Mouse (Mus musculus) cerebellum, adult (tissue): ENCODE results near the gene Igsf8.

ENCODE experiments used
- ATAC-seq: cut with Nextera tagmentation; 2 replicates; pipeline ENCODE4 v1.9.2; 2017; ENCODE audit warnings: mild to moderate bottlenecking, moderate library complexity, mixed read lengths; ENCODE audit not compliant: insufficient number of reproducible peaks, low FRiP score, low TSS enrichment

Igsf8 gene

GRCm38 (mm10) chr1:172300247-172300646 lies 38.8 kb downstream of the Igsf8 start:
- no peak for ATAC-seq

GRCm38 (mm10) chr1:172301180-172301579 lies 39.7 kb downstream of the Igsf8 start:
- no peak for ATAC-seq

DNA sequence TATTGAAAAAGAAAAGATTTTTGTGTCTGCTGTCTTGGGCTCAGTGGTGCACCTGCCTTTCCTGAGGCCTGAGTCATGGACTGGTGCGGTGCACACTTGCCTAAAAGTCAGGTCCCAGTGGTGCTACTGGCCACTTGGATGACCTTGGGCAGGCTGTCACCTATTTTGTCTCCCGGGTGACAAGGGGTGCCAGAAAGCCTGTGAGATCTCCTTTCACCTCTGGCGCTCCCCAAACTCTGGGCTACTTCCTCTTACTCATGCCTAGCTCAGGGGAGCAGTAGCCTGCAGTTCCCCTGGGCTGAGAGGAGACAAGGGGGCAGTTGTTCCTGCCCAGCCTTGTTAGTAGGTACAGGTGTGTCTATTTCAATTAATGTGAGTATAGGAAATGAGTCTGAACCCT lies 40.9 kb downstream of the Igsf8 start:
- no peak for ATAC-seq

DNA sequence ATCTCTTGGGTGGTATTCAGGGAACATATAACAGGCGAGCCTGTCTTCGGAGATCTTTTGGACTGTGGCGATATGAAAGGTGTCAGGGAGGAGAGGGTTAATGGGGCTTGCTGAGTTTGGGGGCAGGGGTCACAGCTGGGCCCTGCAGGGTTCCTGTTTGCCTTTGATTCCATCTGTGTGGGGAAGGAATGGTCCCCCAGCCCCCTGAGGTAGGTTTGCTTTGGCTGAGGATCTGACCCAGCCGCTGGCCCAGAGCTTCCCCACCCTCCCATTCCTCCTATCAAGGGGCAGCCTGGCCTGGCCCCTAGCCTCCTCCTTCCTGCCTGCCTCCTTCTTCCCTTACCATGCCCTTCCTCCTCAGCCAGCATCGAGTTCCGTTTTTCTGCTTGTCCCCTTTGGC lies 41.4 kb downstream of the Igsf8 start:
- ATAC-seq, result no peak

DNA sequence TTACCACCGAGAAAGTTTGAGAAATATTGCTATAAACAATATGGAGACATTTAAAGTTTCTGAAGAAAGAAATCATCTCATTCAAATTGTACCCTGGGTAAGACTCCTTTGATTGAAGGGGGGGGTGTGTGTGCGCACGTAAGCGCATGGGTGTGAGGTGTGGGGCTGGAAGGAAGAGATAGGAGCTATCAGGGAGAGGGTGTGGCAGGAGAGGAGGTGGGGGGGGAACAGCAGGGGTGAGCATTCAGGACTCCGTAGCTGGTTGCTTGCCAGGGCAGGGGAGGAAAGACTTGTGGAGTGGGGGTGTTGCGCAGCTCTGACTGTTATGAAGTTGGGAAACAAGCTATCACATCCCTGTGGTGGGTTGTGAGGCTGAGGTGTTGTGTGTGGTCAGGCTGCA lies 43.0 kb downstream of the Igsf8 start:
- no peak for ATAC-seq

GRCm38 (mm10) chr1:172305153-172305552 lies 43.7 kb downstream of the Igsf8 start:
- no peak for ATAC-seq

GRCm38 (mm10) chr1:172305635-172306034 lies 44.2 kb downstream of the Igsf8 start:
- no peak for ATAC-seq

- ATAC-seq, result no peak
Measured at GRCm38 (mm10) chr1:172306196-172306595, 44.8 kb downstream of the Igsf8 start.

DNA sequence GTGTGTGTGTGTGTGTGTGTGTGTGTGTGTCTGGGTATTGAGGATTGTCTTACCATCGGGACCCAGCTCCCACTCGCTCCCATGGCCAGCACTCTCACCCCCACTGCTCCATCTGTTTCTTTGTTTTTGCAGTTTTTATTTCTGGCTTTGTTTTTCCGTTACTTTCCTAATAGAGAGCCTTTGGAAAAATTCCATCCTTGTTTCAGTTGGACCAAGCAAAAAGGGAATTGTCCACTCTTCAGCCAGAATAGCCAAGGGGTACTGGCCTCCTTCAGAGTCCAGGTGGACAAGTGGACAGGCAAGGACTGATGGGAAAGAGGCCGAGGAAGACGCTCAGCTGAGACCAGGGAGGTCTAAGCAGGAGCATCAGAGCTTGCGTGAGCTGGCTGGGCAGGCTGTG lies 45.4 kb downstream of the Igsf8 start:
- ATAC-seq, result no peak

- ATAC-seq, result no peak
Measured at GRCm38 (mm10) chr1:172307936-172308335, 46.5 kb downstream of the Igsf8 start.

DNA sequence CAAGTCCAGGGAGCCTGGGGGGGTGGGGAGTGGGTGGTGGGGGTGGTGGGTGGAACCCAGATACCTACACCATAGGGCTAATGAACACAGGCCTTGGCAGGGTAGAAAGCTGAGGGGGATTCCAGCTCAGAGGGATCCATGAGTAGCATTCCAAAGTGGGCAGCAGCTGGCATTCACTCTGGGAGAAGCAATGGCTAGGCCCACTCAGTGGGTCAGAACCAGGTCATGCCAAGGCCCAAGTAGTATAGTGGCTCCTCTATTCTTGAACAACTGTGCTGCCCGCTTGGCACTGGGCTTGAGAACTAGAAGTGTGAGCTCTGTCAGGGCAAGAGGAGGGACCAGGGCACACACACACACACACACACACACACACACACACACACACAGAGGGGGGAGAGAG lies 47.0 kb downstream of the Igsf8 start:
- no peak for ATAC-seq

DNA sequence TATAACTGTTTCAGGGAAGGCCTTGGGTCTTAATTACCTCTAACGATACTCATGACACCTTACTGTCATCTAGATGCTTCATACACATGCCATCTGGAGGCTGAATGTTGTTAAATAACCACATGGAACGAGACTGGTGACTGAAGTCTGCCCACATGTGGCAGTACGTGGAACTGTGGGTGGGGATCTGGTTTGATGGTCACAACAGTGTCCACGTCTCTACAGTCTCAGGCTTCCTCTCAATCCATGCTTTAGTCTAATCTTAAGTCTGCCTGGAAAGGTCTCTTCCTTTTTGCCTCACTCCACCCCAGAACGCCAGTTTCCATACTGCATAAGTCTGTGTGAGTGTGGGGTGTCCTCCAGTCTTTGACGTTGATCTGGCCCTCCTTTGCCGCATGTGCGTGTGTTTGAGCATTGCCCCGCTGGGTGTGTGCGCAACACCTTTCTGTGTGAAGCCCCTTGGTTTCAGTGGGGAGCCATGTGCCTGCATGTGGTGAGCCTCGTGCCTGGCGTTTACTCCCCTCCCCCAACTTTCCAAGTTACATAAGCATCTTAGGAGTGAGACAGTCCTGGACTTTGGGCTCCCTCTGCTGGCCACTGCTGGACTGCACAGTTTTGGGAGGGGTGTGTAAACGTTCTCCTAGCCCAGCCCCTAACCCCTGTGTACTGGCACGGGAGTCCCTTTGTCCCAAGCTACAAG lies 48.4 kb downstream of the Igsf8 start:
- peak; percentile 10 for ATAC-seq

- ATAC-seq, result peak; percentile 34
Measured at GRCm38 (mm10) chr1:172311248-172311906, 49.9 kb downstream of the Igsf8 start.

DNA sequence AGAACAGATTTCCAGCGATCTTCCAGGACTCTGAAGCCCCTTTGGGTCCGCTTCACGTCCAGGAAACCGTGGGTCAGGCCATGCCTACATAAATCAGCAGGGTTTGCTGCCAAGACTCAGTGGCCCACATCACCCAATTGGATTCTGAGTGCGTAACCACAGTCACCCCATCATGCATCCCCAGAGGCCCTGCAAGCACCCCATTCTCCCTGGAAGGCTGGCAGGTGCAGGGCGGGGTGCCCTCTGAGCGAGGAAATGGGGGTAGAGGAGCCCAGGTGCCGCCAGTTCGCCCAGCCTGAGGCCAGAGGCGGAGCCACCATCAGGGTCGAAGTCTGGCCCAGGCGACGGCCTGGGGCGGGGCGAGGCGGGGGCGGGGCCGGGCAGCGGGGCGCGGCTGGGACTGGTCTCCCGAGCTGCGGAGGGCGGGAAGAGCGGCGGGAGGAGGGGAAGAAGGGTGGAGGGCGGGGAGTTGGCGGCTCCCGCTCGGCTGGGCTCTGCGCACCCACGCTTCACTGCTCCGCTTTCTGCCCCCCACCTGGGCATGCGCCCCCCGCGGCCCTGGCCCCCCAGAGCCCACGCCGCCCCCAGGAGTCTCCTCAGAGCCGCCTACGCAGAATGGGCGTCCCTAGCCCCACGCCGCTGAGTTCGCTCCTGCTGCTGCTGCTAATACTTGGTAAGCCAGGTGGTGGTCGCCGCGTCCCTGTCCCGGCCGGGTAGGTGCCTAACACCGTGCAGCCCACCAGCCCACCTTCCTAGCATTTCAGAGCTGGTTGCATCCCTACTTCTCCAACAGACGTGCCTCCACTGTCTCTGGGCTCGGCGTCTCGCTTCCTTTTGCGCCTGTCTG lies 50.7 kb downstream of the Igsf8 start:
- ATAC-seq, result peak; percentile 27

- no peak for ATAC-seq
Measured at GRCm38 (mm10) chr1:172312768-172313561, 51.5 kb downstream of the Igsf8 start.

GRCm38 (mm10) chr1:172313613-172314411 lies 52.4 kb downstream of the Igsf8 start:
- ATAC-seq, result no peak

DNA sequence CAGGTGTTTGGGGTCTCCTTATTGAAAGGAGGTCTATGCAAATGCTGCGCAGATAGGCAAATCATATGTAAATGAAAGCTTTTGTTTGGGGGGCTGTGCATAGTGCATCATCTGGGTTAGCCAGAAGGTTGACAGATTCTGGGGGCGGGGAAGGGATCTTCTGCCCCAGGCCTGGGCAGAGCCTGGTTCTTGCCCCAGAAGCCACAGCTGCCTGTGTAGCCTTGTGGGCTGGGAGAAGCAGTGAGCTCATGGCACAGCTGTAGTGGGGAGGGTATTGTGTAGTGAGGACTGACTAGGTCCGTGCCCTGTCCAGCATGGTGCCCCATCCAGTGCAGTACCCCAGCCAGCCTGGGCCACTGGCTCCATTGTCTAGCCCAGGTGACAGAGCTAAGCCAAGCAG lies 53.5 kb downstream of the Igsf8 start:
- no peak for ATAC-seq

- ATAC-seq, result no peak
Measured at GRCm38 (mm10) chr1:172317431-172317830, 56.0 kb downstream of the Igsf8 start.

DNA sequence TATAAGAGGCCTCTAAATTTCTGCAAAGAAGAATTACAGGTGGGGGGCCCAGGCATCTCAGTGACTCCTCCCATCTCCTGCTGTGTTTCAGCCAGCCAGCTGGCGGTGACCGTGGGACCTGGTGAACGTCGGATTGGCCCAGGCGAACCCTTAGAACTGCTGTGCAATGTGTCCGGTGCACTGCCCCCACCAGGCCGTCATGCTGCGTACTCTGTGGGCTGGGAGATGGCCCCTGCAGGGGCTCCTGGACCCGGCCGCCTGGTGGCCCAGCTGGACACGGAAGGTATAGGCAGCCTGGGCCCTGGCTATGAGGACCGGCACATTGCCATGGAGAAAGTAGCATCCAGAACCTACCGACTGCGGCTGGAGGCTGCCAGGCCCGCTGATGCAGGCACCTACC lies 56.5 kb downstream of the Igsf8 start:
- ATAC-seq, result no peak
